Comparison of ENCODE assay signal across 8 mouse cellular contexts in genomic region chr11:5290691-5291090, GRCm38 (mm10). TPM values are rescaled to one million over a fixed set of nuclear protein-coding genes. Genes with fewer than 3 reads are reported as not detected.
A peak's percentile ranks its signal among the peaks of the same experiment; 100 is the strongest.
DNase-seq lines count a peak whose midpoint lies in the region; ATAC-seq and TF ChIP-seq lines count a peak whose summit lies in the region.

No protein-coding gene starts in this region.

- DNase-seq in MN1 (ENCODE audit: low spot score) = peak; percentile 84
- peak; percentile 86 to 90 for DNase-seq in cerebellum, postnatal 10 days
- peak; percentile 81 for DNase-seq in limb, embryonic 11.5 days (ENCODE audit: low spot score)
- peak; percentile 52 for DNase-seq in ovary, postnatal 36 days (ENCODE audit: low spot score)
- DNase-seq in yolk sac, embryonic 10.5 days (ENCODE audit: low spot score) = no peak

- H3K9me3 ChIP-seq in intestine, postnatal 0 days (ENCODE audit: control insufficient read depth) = no peaks in the 10 kb centered on the region
- H3K9me3 ChIP-seq in intestine, embryonic 16.5 days (ENCODE audit: control insufficient read depth, low read length) = no peaks in the 10 kb centered on the region
- no peaks in the 10 kb centered on the region for H3K9me3 ChIP-seq in hindbrain, embryonic 13.5 days
- H3K9me3 ChIP-seq in limb, embryonic 11.5 days (ENCODE audit: control insufficient read depth, low read length) = no peaks in the 10 kb centered on the region

- H3K27me3 ChIP-seq in intestine, postnatal 0 days (replicated peaks; ENCODE audit: control insufficient read depth, insufficient read depth, low read length) = no peaks in the 10 kb centered on the region
- H3K27me3 ChIP-seq in intestine, embryonic 16.5 days (replicated peaks; ENCODE audit: control insufficient read depth, insufficient read depth, low read length) = no peaks in the 10 kb centered on the region
- no peaks in the 10 kb centered on the region for H3K27me3 ChIP-seq in hindbrain, embryonic 13.5 days
- no peaks in the 10 kb centered on the region for H3K27me3 ChIP-seq in limb, embryonic 11.5 days (ENCODE audit: control insufficient read depth, insufficient read depth, low read length)

- no peak overlapping the region for H3K4me3 ChIP-seq in intestine, postnatal 0 days (ENCODE audit: low read depth, low read length)
- H3K4me3 ChIP-seq in intestine, embryonic 16.5 days (ENCODE audit: low read length) = no peak overlapping the region
- H3K4me3 ChIP-seq in hindbrain, embryonic 13.5 days = no peak overlapping the region
- H3K4me3 ChIP-seq in limb, embryonic 11.5 days (ENCODE audit: low read depth, low read length) = no peak overlapping the region

- peak; percentile 99 for TF ChIP-seq CTCF in intestine, postnatal 0 days (IDR thresholded peaks at IDR 0.05; ENCODE audit: low read depth)

- no peak overlapping the region for H3K27ac ChIP-seq in intestine, postnatal 0 days (ENCODE audit: low read depth, low read length)
- H3K27ac ChIP-seq in intestine, embryonic 16.5 days (ENCODE audit: low read length) = no peak overlapping the region
- no peak overlapping the region for H3K27ac ChIP-seq in hindbrain, embryonic 13.5 days
- H3K27ac ChIP-seq in limb, embryonic 11.5 days (replicated peaks; ENCODE audit: low read depth, low read length) = no peak overlapping the region

- no peaks in the 10 kb centered on the region for H3K4me1 ChIP-seq in intestine, postnatal 0 days (replicated peaks; ENCODE audit: control insufficient read depth, insufficient read depth, low read length)
- no peaks in the 10 kb centered on the region for H3K4me1 ChIP-seq in intestine, embryonic 16.5 days (ENCODE audit: control insufficient read depth, insufficient read depth, low read length)
- H3K4me1 ChIP-seq in hindbrain, embryonic 13.5 days (replicated peaks) = peaks cover 8% of the 10 kb centered on the region; the same call in 1 of the 2 replicates
- H3K4me1 ChIP-seq in limb, embryonic 11.5 days (ENCODE audit: control insufficient read depth, insufficient read depth, low read length) = 0 out of 2 replicates have a peak, but pooled peaks cover 2% of the 10 kb centered on the region

- no peak for ATAC-seq in intestine, postnatal 0 days
- no peak for ATAC-seq in intestine, embryonic 16.5 days
- 0 out of 2 replicates have a peak, but pooled peaks have one; percentile 17 for ATAC-seq in hindbrain, embryonic 13.5 days (ENCODE audit: low FRiP score)
- ATAC-seq in limb, embryonic 11.5 days (ENCODE audit: insufficient number of reproducible peaks, low FRiP score, low TSS enrichment, low read depth) = no peak

- 14% methylated on average over 5 of the region's 5 CpGs for WGBS in intestine, postnatal 0 days
- 18% methylated on average over 5 of the region's 5 CpGs for WGBS in intestine, embryonic 16.5 days
- 26% methylated on average over 5 of the region's 5 CpGs for WGBS in hindbrain, embryonic 13.5 days
- WGBS in limb, embryonic 11.5 days = 19% methylated on average over 5 of the region's 5 CpGs

- H3K36me3 ChIP-seq in intestine, postnatal 0 days (ENCODE audit: control insufficient read depth, insufficient read depth) = peaks cover 12% of the 10 kb centered on the region
- H3K36me3 ChIP-seq in intestine, embryonic 16.5 days (ENCODE audit: control insufficient read depth, insufficient read depth, low read length) = no peaks in the 10 kb centered on the region
- peaks cover 17% of the 10 kb centered on the region for H3K36me3 ChIP-seq in hindbrain, embryonic 13.5 days
- no peaks in the 10 kb centered on the region; the same call in 1 of the 2 replicates for H3K36me3 ChIP-seq in limb, embryonic 11.5 days (ENCODE audit: control insufficient read depth, insufficient read depth, low read length)

- no peak overlapping the region for H3K9ac ChIP-seq in intestine, postnatal 0 days (ENCODE audit: low read depth, low read length)
- no peak overlapping the region for H3K9ac ChIP-seq in intestine, embryonic 16.5 days (ENCODE audit: low read depth, low read length)
- no peak overlapping the region for H3K9ac ChIP-seq in hindbrain, embryonic 13.5 days
- H3K9ac ChIP-seq in limb, embryonic 11.5 days (ENCODE audit: low read length) = no peak overlapping the region

- H3K4me2 ChIP-seq in intestine, postnatal 0 days (replicated peaks; ENCODE audit: low read depth) = no peak overlapping the region
- H3K4me2 ChIP-seq in intestine, embryonic 16.5 days (ENCODE audit: low read depth, low read length) = no peak overlapping the region
- H3K4me2 ChIP-seq in hindbrain, embryonic 13.5 days = no peak overlapping the region
- no peak overlapping the region for H3K4me2 ChIP-seq in limb, embryonic 11.5 days (ENCODE audit: low read depth, severe bottlenecking)

RNA-seq across cellular contexts. Expression of gene Kremen1, which starts 29.3 kb away (rescaled TPM):
- 5.7 and 6.6 TPM in 2 replicates for polyA plus RNA-seq in intestine, postnatal 0 days (2015; fragmentation: Nextera tagmentation; extraction: Ambion mirVana)
- polyA plus RNA-seq in intestine, embryonic 16.5 days (2015; fragmentation: Nextera tagmentation; extraction: Ambion mirVana) = 9.1 and 10.5 TPM in 2 replicates
- 6.5 and 7.5 TPM in 2 replicates for polyA plus RNA-seq in hindbrain, embryonic 13.5 days (2015; fragmentation: Nextera tagmentation; extraction: Ambion mirVana)
- 10.3 and 13.6 TPM in 2 replicates for polyA plus RNA-seq in limb, embryonic 11.5 days (2014; fragmentation: Nextera tagmentation; extraction: Ambion mirVana)
